ENCODE assay signal across 7 mouse cellular contexts in the genomic region with DNA sequence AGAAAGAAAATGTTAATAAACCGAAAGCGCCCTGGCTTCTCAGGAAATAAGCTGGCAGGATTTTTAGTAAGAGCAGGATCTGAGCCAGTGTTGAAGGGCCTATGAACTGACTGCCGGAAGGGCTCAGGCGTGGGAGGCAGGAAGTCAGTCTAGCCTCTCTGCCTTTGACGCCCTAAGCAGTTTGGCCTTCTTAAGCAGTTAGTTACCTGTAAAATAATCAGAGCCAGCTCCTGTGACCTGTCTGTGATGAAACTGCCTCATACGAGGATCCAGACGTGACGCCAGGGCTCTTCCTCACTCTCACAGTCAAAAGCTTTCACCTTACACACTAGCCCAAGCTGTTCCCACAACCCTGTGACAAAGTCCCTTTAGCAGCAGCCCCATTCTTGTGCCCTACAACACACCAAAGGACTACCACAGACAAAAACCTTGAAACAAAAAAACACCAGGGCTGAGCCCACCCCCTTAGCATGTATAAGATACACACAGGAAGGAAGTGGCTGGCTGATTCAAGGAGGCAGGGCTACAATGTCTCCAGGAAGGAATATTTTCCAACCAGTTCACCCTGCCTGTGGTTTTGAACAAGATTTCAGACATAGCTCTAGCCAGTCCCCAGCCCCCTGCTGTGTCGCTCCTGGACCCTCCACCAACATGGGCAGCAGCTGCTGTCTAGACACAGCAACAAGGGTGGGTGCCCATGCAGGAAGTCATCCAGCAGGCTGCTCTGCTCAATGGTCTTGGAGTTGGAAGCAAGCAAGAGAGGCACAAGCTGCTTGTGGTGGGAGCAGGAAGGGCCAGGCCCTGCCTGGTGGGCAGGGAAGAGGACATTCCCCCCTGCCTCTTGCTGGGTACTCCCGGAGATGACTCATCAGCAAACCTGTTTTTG.
DNase-seq lines count a peak whose midpoint lies in the region; ATAC-seq and TF ChIP-seq lines count a peak whose summit lies in the region.

No protein-coding gene starts in this region.

- peak overlapping the region; percentile 73 for H3K27ac ChIP-seq in heart, embryonic 16.5 days (ENCODE audit: low read length)
- H3K27ac ChIP-seq in small intestine, adult 2 months (ENCODE audit: insufficient read depth, low read depth, low read length), result peak overlapping the region; percentile 73

- no peak overlapping the region for H3K4me3 ChIP-seq in heart, embryonic 16.5 days (ENCODE audit: low read length)
- no peak overlapping the region for H3K4me3 ChIP-seq in small intestine, adult 2 months (ENCODE audit: low read depth, low read length)

- TF ChIP-seq POLR2A in small intestine, adult 2 months (IDR thresholded peaks at IDR 0.05; ENCODE audit: low read depth, low read length), result no peak

- TF ChIP-seq CTCF in small intestine, adult 2 months (IDR thresholded peaks at IDR 0.05; ENCODE audit: extremely low read depth, insufficient read length, insufficient replicate concordance, low read depth, low read length), result no peak

- no peaks in the 10 kb centered on the region for H3K27me3 ChIP-seq in heart, embryonic 16.5 days (ENCODE audit: control insufficient read depth, insufficient read depth, low read length)
- no peaks in the 10 kb centered on the region for H3K27me3 ChIP-seq in small intestine, adult 2 months (ENCODE audit: control insufficient read depth, insufficient read depth, low read length)

- ATAC-seq in heart, embryonic 16.5 days (replicated peaks; ENCODE audit: extremely low read depth, insufficient read depth, low FRiP score), result peak; percentile 29

- 0 out of 2 replicates have a peak, but pooled peaks cover 4% of the 10 kb centered on the region for H3K4me1 ChIP-seq in heart, embryonic 16.5 days (ENCODE audit: control insufficient read depth, insufficient read depth, low read length)
- peaks cover 10% of the 10 kb centered on the region for H3K4me1 ChIP-seq in small intestine, adult 2 months (ENCODE audit: control insufficient read depth, insufficient read depth, insufficient read length, low read length)

- no peak overlapping the region for H3K9ac ChIP-seq in heart, embryonic 16.5 days (ENCODE audit: low read length)

- no peak overlapping the region for H3K4me2 ChIP-seq in heart, embryonic 16.5 days (ENCODE audit: low read depth, low read length)

- no peaks in the 10 kb centered on the region for H3K36me3 ChIP-seq in heart, embryonic 16.5 days (ENCODE audit: control insufficient read depth, insufficient read depth)
- no peaks in the 10 kb centered on the region for H3K36me3 ChIP-seq in small intestine, adult 2 months (ENCODE audit: control insufficient read depth, insufficient read depth, low read length)

- 60% methylated on average over 10 of the region's 10 CpGs for WGBS in heart, embryonic 16.5 days
- WGBS in small intestine, adult 2 months, result 74% methylated on average over 10 of the region's 10 CpGs

- no peaks in the 10 kb centered on the region for H3K9me3 ChIP-seq in heart, embryonic 16.5 days (replicated peaks; ENCODE audit: control insufficient read depth, low read length)

- DNase-seq in CD4-positive helper T cell, adult 2 months (ENCODE audit: low read depth, low spot score), result peak; percentile 86
- peak; percentile 33 for DNase-seq in NIH3T3 (ENCODE audit: low read depth)
- DNase-seq in kidney, postnatal 25 days, result peak; percentile 29 to 59
- no peak for DNase-seq in retina, embryonic 14.5 days (ENCODE audit: low spot score)
- DNase-seq in layer of hippocampus, postnatal 36 days, result no peak

Comparison
In these comparisons a context has a peak if more than half of its experiments do, and no peak if none do; other contexts are left out.
1. DNase-seq: peak in CD4-positive helper T cell, adult 2 months (single experiment), NIH3T3 (single experiment) and kidney, postnatal 25 days (2 of 2); none in retina, embryonic 14.5 days (single experiment) and layer of hippocampus, postnatal 36 days (0 of 2).